Mouse (Mus musculus): Measurements from ENCODE around the gene Fam124a. TPM values are rescaled to one million over a fixed set of nuclear protein-coding genes. Genes with fewer than 3 reads are reported as not detected.

Gene Fam124a
- polyA plus RNA-seq (2012; ENCODE audit: insufficient read depth, low replicate concordance), result 0.92 TPM in 1 of 2 replicates, not detected in the other

- H3K4me3 ChIP-seq (replicated peaks), result peak within 1 kb of the TSS; percentile 91
- peaks cover 61% of the 10 kb centered on the region for H3K27me3 ChIP-seq (replicated peaks)
- H3K4me1 ChIP-seq, result peaks cover 13% of the 10 kb centered on the region
- no peak for TF ChIP-seq GATA1 (IDR thresholded peaks at IDR 0.05; ENCODE audit: borderline replicate concordance, low read length)
- no peak for TF ChIP-seq FLI1 (IDR thresholded peaks at IDR 0.05; ENCODE audit: low read length)
- H3K9me3 ChIP-seq, result 0 out of 2 replicates have a peak, but pooled peaks cover 2% of the 10 kb centered on the region
- H3K36me3 ChIP-seq (replicated peaks; ENCODE audit: low read length), result no peaks in the 10 kb centered on the region
Measured at GRCm38 (mm10) chr14:62555309-62555829, at the start of gene Fam124a. Fam124a (plus strand) TSS chr14:62555737.

- TF ChIP-seq FLI1 (IDR thresholded peaks at IDR 0.05; ENCODE audit: low read length) (no peak), GATA1 (IDR thresholded peaks at IDR 0.05; ENCODE audit: borderline replicate concordance, low read length) (no peak)
- no peaks in the 10 kb centered on the region for H3K4me1 ChIP-seq
- no peaks in the 10 kb centered on the region for H3K27me3 ChIP-seq (replicated peaks)
- no peaks in the 10 kb centered on the region for H3K36me3 ChIP-seq (replicated peaks; ENCODE audit: low read length)
- peaks cover 4% of the 10 kb centered on the region; the same call in 1 of the 2 replicates for H3K9me3 ChIP-seq
- no peak overlapping the region for H3K4me3 ChIP-seq (replicated peaks)
Measured at GRCm38 (mm10) chr14:62506261-62506660, 49.3 kb upstream of the Fam124a start.

- no peaks in the 10 kb centered on the region for H3K4me1 ChIP-seq
- no peaks in the 10 kb centered on the region for H3K36me3 ChIP-seq (replicated peaks; ENCODE audit: low read length)
- peaks cover 2% of the 10 kb centered on the region; the same call in 1 of the 2 replicates for H3K9me3 ChIP-seq
- H3K27me3 ChIP-seq (replicated peaks), result no peaks in the 10 kb centered on the region
- no peak overlapping the region for H3K4me3 ChIP-seq (replicated peaks)
- no peak for TF ChIP-seq FLI1 (IDR thresholded peaks at IDR 0.05; ENCODE audit: low read length)
- TF ChIP-seq GATA1 (IDR thresholded peaks at IDR 0.05; ENCODE audit: borderline replicate concordance, low read length), result no peak
Measured at GRCm38 (mm10) chr14:62509350-62509749, 46.2 kb upstream of the Fam124a start.

GRCm38 (mm10) chr14:62512845-62513244 lies 42.7 kb upstream of the Fam124a start:
- Histone ChIP-seq H3K27me3 (replicated peaks) (no peaks in the 10 kb centered on the region), H3K4me1 (no peaks in the 10 kb centered on the region), H3K4me3 (replicated peaks) (no peak overlapping the region), H3K9me3 (no peaks in the 10 kb centered on the region), H3K36me3 (replicated peaks; ENCODE audit: low read length) (no peaks in the 10 kb centered on the region)
- TF ChIP-seq FLI1 (IDR thresholded peaks at IDR 0.05; ENCODE audit: low read length) (no peak), GATA1 (IDR thresholded peaks at IDR 0.05; ENCODE audit: borderline replicate concordance, low read length) (no peak)

GRCm38 (mm10) chr14:62530951-62531350 lies 24.6 kb upstream of the Fam124a start:
- no peaks in the 10 kb centered on the region for H3K9me3 ChIP-seq
- H3K27me3 ChIP-seq (replicated peaks), result no peaks in the 10 kb centered on the region
- TF ChIP-seq FLI1 (IDR thresholded peaks at IDR 0.05; ENCODE audit: low read length), result no peak
- TF ChIP-seq GATA1 (IDR thresholded peaks at IDR 0.05; ENCODE audit: borderline replicate concordance, low read length), result no peak
- H3K4me1 ChIP-seq, result no peaks in the 10 kb centered on the region
- H3K36me3 ChIP-seq (replicated peaks; ENCODE audit: low read length), result no peaks in the 10 kb centered on the region
- H3K4me3 ChIP-seq (replicated peaks), result no peak overlapping the region

GRCm38 (mm10) chr14:62536127-62536526 lies 19.4 kb upstream of the Fam124a start:
- Histone ChIP-seq H3K4me3 (replicated peaks) (no peak overlapping the region), H3K9me3 (no peaks in the 10 kb centered on the region), H3K36me3 (replicated peaks; ENCODE audit: low read length) (no peaks in the 10 kb centered on the region), H3K27me3 (replicated peaks) (no peaks in the 10 kb centered on the region), H3K4me1 (no peaks in the 10 kb centered on the region)
- no peak for TF ChIP-seq FLI1 (IDR thresholded peaks at IDR 0.05; ENCODE audit: low read length)
- no peak for TF ChIP-seq GATA1 (IDR thresholded peaks at IDR 0.05; ENCODE audit: borderline replicate concordance, low read length)

GRCm38 (mm10) chr14:62536988-62537387 lies 18.5 kb upstream of the Fam124a start:
- H3K36me3 ChIP-seq (replicated peaks; ENCODE audit: low read length), result no peaks in the 10 kb centered on the region
- no peaks in the 10 kb centered on the region for H3K27me3 ChIP-seq (replicated peaks)
- H3K4me1 ChIP-seq, result no peaks in the 10 kb centered on the region
- TF ChIP-seq GATA1 (IDR thresholded peaks at IDR 0.05; ENCODE audit: borderline replicate concordance, low read length) (no peak), FLI1 (IDR thresholded peaks at IDR 0.05; ENCODE audit: low read length) (no peak)
- H3K9me3 ChIP-seq, result no peaks in the 10 kb centered on the region
- H3K4me3 ChIP-seq (replicated peaks), result no peak overlapping the region

GRCm38 (mm10) chr14:62539834-62540233 lies 15.7 kb upstream of the Fam124a start:
- Histone ChIP-seq H3K9me3 (peaks cover 11% of the 10 kb centered on the region), H3K36me3 (replicated peaks; ENCODE audit: low read length) (no peaks in the 10 kb centered on the region), H3K4me1 (no peaks in the 10 kb centered on the region), H3K4me3 (replicated peaks) (no peak overlapping the region), H3K27me3 (replicated peaks) (no peaks in the 10 kb centered on the region)
- TF ChIP-seq GATA1 (IDR thresholded peaks at IDR 0.05; ENCODE audit: borderline replicate concordance, low read length) (no peak), FLI1 (IDR thresholded peaks at IDR 0.05; ENCODE audit: low read length) (no peak)

- TF ChIP-seq FLI1 (IDR thresholded peaks at IDR 0.05; ENCODE audit: low read length) (no peak), GATA1 (IDR thresholded peaks at IDR 0.05; ENCODE audit: borderline replicate concordance, low read length) (no peak)
- Histone ChIP-seq H3K27me3 (replicated peaks) (no peaks in the 10 kb centered on the region), H3K9me3 (peaks cover 15% of the 10 kb centered on the region), H3K4me1 (no peaks in the 10 kb centered on the region), H3K4me3 (replicated peaks) (no peak overlapping the region), H3K36me3 (replicated peaks; ENCODE audit: low read length) (no peaks in the 10 kb centered on the region)
Measured at GRCm38 (mm10) chr14:62541751-62542150, 13.8 kb upstream of the Fam124a start.

GRCm38 (mm10) chr14:62546296-62546695 lies 9.2 kb upstream of the Fam124a start:
- peaks cover 15% of the 10 kb centered on the region for H3K9me3 ChIP-seq
- TF ChIP-seq FLI1 (IDR thresholded peaks at IDR 0.05; ENCODE audit: low read length) (no peak), GATA1 (IDR thresholded peaks at IDR 0.05; ENCODE audit: borderline replicate concordance, low read length) (no peak)
- H3K4me1 ChIP-seq, result no peaks in the 10 kb centered on the region
- peaks cover 4% of the 10 kb centered on the region for H3K27me3 ChIP-seq (replicated peaks)
- no peaks in the 10 kb centered on the region for H3K36me3 ChIP-seq (replicated peaks; ENCODE audit: low read length)
- H3K4me3 ChIP-seq (replicated peaks), result no peak overlapping the region

Data from megakaryocyte, embryonic 14.5 days (primary cell).